ENCODE assay signal across 28 mouse cellular contexts in the genomic region with DNA sequence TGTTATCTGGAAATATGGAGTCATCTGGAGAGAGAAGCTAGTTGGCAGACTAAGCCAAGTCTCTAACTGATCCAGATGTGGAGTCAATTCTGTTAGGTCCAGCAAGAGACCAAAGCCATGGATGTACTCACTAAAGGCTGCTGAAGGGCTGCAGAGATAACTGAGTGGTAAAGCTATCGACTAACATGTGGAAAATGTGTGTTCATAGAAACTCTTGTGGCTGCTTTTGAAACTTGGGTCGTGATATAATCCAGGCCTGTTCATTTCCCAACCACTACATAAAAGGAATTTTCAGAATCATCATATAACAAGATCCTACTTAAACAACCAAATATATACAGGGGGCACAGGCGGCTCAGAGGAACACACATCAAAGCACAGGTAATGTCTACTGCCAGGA. TPM values are rescaled to one million over a fixed set of nuclear protein-coding genes. Genes with fewer than 3 reads are reported as not detected.
DNase-seq lines count a peak whose midpoint lies in the region; ATAC-seq and TF ChIP-seq lines count a peak whose summit lies in the region.
"Had no signal": no experiment of that assay in that cellular context is flagged by ENCODE, and none has a peak within 500 bp of the region (broad histone marks: within the 10 kb centered on the region; RNA-seq: fewer than 3 reads in every experiment).

No protein-coding gene starts in this region.

- no peaks in the 10 kb centered on the region for H3K79me2 ChIP-seq in CH12.LX (replicated peaks; ENCODE audit: control insufficient read depth, extremely low read depth, insufficient read depth, poor library complexity, severe bottlenecking)

- H3K4me1 ChIP-seq in embryonic facial prominence, embryonic 14.5 days (ENCODE audit: control insufficient read depth, insufficient read depth, low read length): no peaks in the 10 kb centered on the region; the same call in 1 of the 2 replicates
- peaks cover 6% of the 10 kb centered on the region; the same call in 1 of the 2 replicates for H3K4me1 ChIP-seq in embryonic facial prominence, embryonic 10.5 days
- 0 out of 2 replicates have a peak, but pooled peaks cover 3% of the 10 kb centered on the region for H3K4me1 ChIP-seq in limb, embryonic 14.5 days (ENCODE audit: control insufficient read depth, insufficient read depth, low read length)
- H3K4me1 ChIP-seq in limb, embryonic 10.5 days: no peaks in the 10 kb centered on the region
- H3K4me1 ChIP-seq in CH12.LX (ENCODE audit: control insufficient read depth in 1 of 2, insufficient read depth in 2 of 2): peaks cover 24 to 47% of the 10 kb centered on the region in 2 experiments

- H3K27me3 ChIP-seq in embryonic facial prominence, embryonic 14.5 days (replicated peaks; ENCODE audit: control insufficient read depth, insufficient read depth, low read length): no peaks in the 10 kb centered on the region
- peaks cover 4% of the 10 kb centered on the region; the same call in 1 of the 2 replicates for H3K27me3 ChIP-seq in embryonic facial prominence, embryonic 10.5 days (replicated peaks; ENCODE audit: low read depth, poor library complexity, severe bottlenecking)
- 0 out of 2 replicates have a peak, but pooled peaks cover 6% of the 10 kb centered on the region for H3K27me3 ChIP-seq in limb, embryonic 14.5 days (ENCODE audit: control insufficient read depth, insufficient read depth, low read length)
- 0 out of 2 replicates have a peak, but pooled peaks cover 5% of the 10 kb centered on the region for H3K27me3 ChIP-seq in limb, embryonic 10.5 days (ENCODE audit: low read depth, poor library complexity, severe bottlenecking)
- H3K27me3 ChIP-seq in CH12.LX (replicated peaks): peaks cover 1% of the 10 kb centered on the region
- H3K27me3 ChIP-seq: embryonic facial prominence, embryonic 13.5 days; forebrain, embryonic 15.5 days; Patski had no signal

- H3K36me3 ChIP-seq in embryonic facial prominence, embryonic 14.5 days (ENCODE audit: control insufficient read depth, insufficient read depth, low read length): no peaks in the 10 kb centered on the region
- no peaks in the 10 kb centered on the region for H3K36me3 ChIP-seq in embryonic facial prominence, embryonic 10.5 days (replicated peaks)
- no peaks in the 10 kb centered on the region for H3K36me3 ChIP-seq in limb, embryonic 14.5 days (ENCODE audit: control insufficient read depth, insufficient read depth, low read length)
- H3K36me3 ChIP-seq in limb, embryonic 10.5 days: no peaks in the 10 kb centered on the region
- H3K36me3 ChIP-seq in CH12.LX (replicated peaks in 1 of 2; ENCODE audit: control insufficient read depth in 1 of 2, insufficient read depth in 1 of 2, low read length in 1 of 2): no peaks in the 10 kb centered on the region
- H3K36me3 ChIP-seq: embryonic facial prominence, embryonic 13.5 days; forebrain, embryonic 15.5 days had no signal

- H3K9me3 ChIP-seq in embryonic facial prominence, embryonic 14.5 days (ENCODE audit: control insufficient read depth, low read length): no peaks in the 10 kb centered on the region
- no peaks in the 10 kb centered on the region for H3K9me3 ChIP-seq in embryonic facial prominence, embryonic 10.5 days
- no peaks in the 10 kb centered on the region for H3K9me3 ChIP-seq in limb, embryonic 14.5 days (ENCODE audit: control insufficient read depth, low read length)
- H3K9me3 ChIP-seq in limb, embryonic 10.5 days (replicated peaks): no peaks in the 10 kb centered on the region
- peaks cover 4% of the 10 kb centered on the region for H3K9me3 ChIP-seq in CH12.LX (replicated peaks; ENCODE audit: low read length)
- H3K9me3 ChIP-seq: embryonic facial prominence, embryonic 13.5 days; forebrain, embryonic 13.5 days; forebrain, embryonic 15.5 days had no signal

- H3K4me2 ChIP-seq in embryonic facial prominence, embryonic 14.5 days (ENCODE audit: low read depth, low read length): no peak overlapping the region
- H3K4me2 ChIP-seq in limb, embryonic 14.5 days (replicated peaks; ENCODE audit: low read depth, low read length, severe bottlenecking): no peak overlapping the region
- no peak overlapping the region for H3K4me2 ChIP-seq in CH12.LX (ENCODE audit: insufficient read depth, low read depth, poor library complexity, severe bottlenecking)
- H3K4me2 ChIP-seq: embryonic facial prominence, embryonic 13.5 days; forebrain, embryonic 13.5 days; forebrain, embryonic 15.5 days had no signal

- peak; percentile 33 for DNase-seq in embryonic facial prominence, embryonic 14.5 days (ENCODE audit: low spot score)
- no peak for DNase-seq in embryonic facial prominence, embryonic 10.5 days (ENCODE audit: low spot score)
- DNase-seq in limb, embryonic 14.5 days (ENCODE audit: low spot score): peak; percentile 23
- DNase-seq in limb, embryonic 10.5 days (ENCODE audit: low spot score): no peak
- no peak for DNase-seq in CH12.LX (ENCODE audit: extremely low read depth)
- DNase-seq in left cerebral cortex, adult 9 months (ENCODE audit: low spot score in 2 of 2): no peak
- DNase-seq: adrenal gland, adult 8-10 months; adrenal gland, postnatal 14 days; adrenal gland, postnatal 36 days; B cell, adult 2 months; cerebellum, adult 11-12 months; cerebellum, adult 2 months; cerebellum, adult 9-10 months; cerebellum, postnatal 10 days; cerebellum, postnatal 25 days; forebrain, postnatal 0 days had no signal

- H3K4me3 ChIP-seq in embryonic facial prominence, embryonic 14.5 days (ENCODE audit: low read depth, low read length): no peak overlapping the region
- H3K4me3 ChIP-seq in embryonic facial prominence, embryonic 10.5 days: no peak overlapping the region
- H3K4me3 ChIP-seq in limb, embryonic 14.5 days (replicated peaks; ENCODE audit: low read length): no peak overlapping the region
- H3K4me3 ChIP-seq in limb, embryonic 10.5 days: no peak overlapping the region
- H3K4me3 ChIP-seq in CH12.LX (replicated peaks in 1 of 3; ENCODE audit: low read depth in 2 of 3, low read length in 2 of 3, poor library complexity in 1 of 3): no peak overlapping the region
- H3K4me3 ChIP-seq: embryonic facial prominence, embryonic 13.5 days; forebrain, embryonic 13.5 days; forebrain, embryonic 15.5 days had no signal

- dilution Hi-C loops in CH12.LX (cut with MboI; ENCODE audit: extremely low pct_ligation_motif_present, extremely low pct_unique_long_range_greater_than_20kb, low sequenced_read_pairs): no loop called here

- 62% methylated on average over 3 of the region's 3 CpGs for WGBS in embryonic facial prominence, embryonic 14.5 days
- 81% methylated on average over 3 of the region's 3 CpGs for WGBS in embryonic facial prominence, embryonic 10.5 days
- WGBS in limb, embryonic 14.5 days: 57% methylated on average over 3 of the region's 3 CpGs
- 92% methylated on average over 3 of the region's 3 CpGs for WGBS in limb, embryonic 10.5 days

- no peak for TF ChIP-seq POLR2A in limb, embryonic 14.5 days (IDR thresholded peaks at IDR 0.05; ENCODE audit: borderline replicate concordance, extremely low read depth, insufficient read depth, insufficient read length)
- no peak for TF ChIP-seq POLR2A in CH12.LX (IDR thresholded peaks at IDR 0.05; ENCODE audit: low read depth, low read length)

- peak; percentile 64; the same call in 1 of the 2 replicates for TF ChIP-seq EP300 in CH12.LX (IDR thresholded peaks at IDR 0.05; ENCODE audit: low read length)

- in situ Hi-C loops in CH12.LX (cut with MboI; ENCODE audit: low pct_ligation_motif_present, low pct_unique_long_range_greater_than_20kb, low sequenced_read_pairs): no loop called here

- no peak for ATAC-seq in embryonic facial prominence, embryonic 14.5 days (ENCODE audit: low read depth)
- no peak for ATAC-seq in limb, embryonic 14.5 days (ENCODE audit: low FRiP score, low read depth)
- ATAC-seq: activated CD4-positive, CD25-positive, alpha-beta regulatory T cell, adult 4 months; CD4-positive, CD25-positive, alpha-beta regulatory T cell, adult 4 months; forebrain, embryonic 13.5 days; forebrain, embryonic 15.5 days; forebrain, postnatal 0 days; Patski had no signal

- TF ChIP-seq RAD21 in CH12.LX (IDR thresholded peaks at IDR 0.05; ENCODE audit: low read depth, low read length): no peak

- H3K9ac ChIP-seq in embryonic facial prominence, embryonic 14.5 days (ENCODE audit: low read depth, low read length): no peak overlapping the region
- no peak overlapping the region for H3K9ac ChIP-seq in limb, embryonic 14.5 days (ENCODE audit: low read depth, low read length, severe bottlenecking)
- no peak overlapping the region for H3K9ac ChIP-seq in CH12.LX (ENCODE audit: insufficient read depth, low read depth)
- H3K9ac ChIP-seq: embryonic facial prominence, embryonic 13.5 days; forebrain, embryonic 13.5 days; forebrain, embryonic 15.5 days; forebrain, postnatal 0 days had no signal

- no peak overlapping the region for H3K27ac ChIP-seq in embryonic facial prominence, embryonic 14.5 days (replicated peaks; ENCODE audit: low read depth, low read length)
- H3K27ac ChIP-seq in embryonic facial prominence, embryonic 10.5 days (replicated peaks): no peak overlapping the region
- H3K27ac ChIP-seq in limb, embryonic 14.5 days (replicated peaks; ENCODE audit: low read depth, low read length): no peak overlapping the region
- H3K27ac ChIP-seq in limb, embryonic 10.5 days: no peak overlapping the region
- no peak overlapping the region for H3K27ac ChIP-seq in CH12.LX (ENCODE audit: insufficient read depth, low read depth)
- H3K27ac ChIP-seq: embryonic facial prominence, embryonic 13.5 days; forebrain, embryonic 13.5 days; forebrain, embryonic 15.5 days had no signal

- no peak for TF ChIP-seq CTCF in CH12.LX (conservative IDR thresholded peaks at IDR 0.05 in 1 of 2, IDR thresholded peaks at IDR 0.05 in 1 of 2; ENCODE audit: low read depth in 2 of 2, low read length in 2 of 2)

TF ChIP-seq in CH12.LX, 34 proteins besides CTCF, POLR2A, EP300 and RAD21:
- TF ChIP-seq E2F4 (IDR thresholded peaks at IDR 0.05; ENCODE audit: insufficient replicate concordance, low read depth, low read length): no peak
- no peak for TF ChIP-seq SMC3 (IDR thresholded peaks at IDR 0.05; ENCODE audit: low read depth, low read length)
- peak; percentile 28; the same call in 1 of the 2 replicates for TF ChIP-seq IRF4 (IDR thresholded peaks at IDR 0.05; ENCODE audit: low read depth, low read length)
- TF ChIP-seq MAZ (IDR thresholded peaks at IDR 0.05; ENCODE audit: low read depth, low read length): no peak
- peak; percentile 57 for TF ChIP-seq JUN (IDR thresholded peaks at IDR 0.05; ENCODE audit: insufficient read depth, low read depth, low read length)
TF ChIP-seq in CH12.LX: peak in this region for 2.

RNA-seq across cellular contexts. Expression of a gene that starts 2.3 kb away (rescaled TPM):
- 0.21 TPM in 1 of 2 replicates, not detected in the other for polyA plus RNA-seq in embryonic facial prominence, embryonic 14.5 days (2014; fragmentation: Nextera tagmentation; extraction: Ambion mirVana)
- not detected in 2 replicates for polyA plus RNA-seq in embryonic facial prominence, embryonic 10.5 days (2016; fragmentation: Nextera tagmentation; extraction: Ambion mirVana)
- 0.04 and 0.06 TPM in 2 replicates for polyA plus RNA-seq in limb, embryonic 14.5 days (2012; rRNA removed)
- polyA plus RNA-seq in limb, embryonic 14.5 days (2014; fragmentation: Nextera tagmentation; extraction: Ambion mirVana): 0.26 TPM in 1 of 2 replicates, not detected in the other
- not detected in 2 replicates for polyA plus RNA-seq in limb, embryonic 10.5 days (2016; fragmentation: Nextera tagmentation; extraction: Ambion mirVana)
- not detected in 2 replicates for total RNA-seq in CH12.LX (2012; rRNA removed)
- 0.23 TPM in 1 of 2 replicates, not detected in the other for total RNA-seq in CH12.LX (2014; rRNA removed)
- not detected in 2 replicates for polyA plus RNA-seq in CH12.LX (2012; ENCODE audit: insufficient read length, low read depth)
- total RNA-seq: adrenal gland, adult 18-20 months; adrenal gland, adult 8-10 months; adrenal gland, postnatal 14 days; adrenal gland, postnatal 36 days; ES-E14; forebrain, postnatal 0 days; MEL had no signal
- polyA plus RNA-seq: activated CD4-positive, CD25-positive, alpha-beta regulatory T cell, adult 4 months; CD4-positive, CD25-positive, alpha-beta regulatory T cell, adult 4 months; cerebellum, adult 2 months; cortical plate, adult 2 months; embryonic facial prominence, embryonic 11.5 days; embryonic facial prominence, embryonic 13.5 days; forebrain, embryonic 11.5 days; forebrain, embryonic 13.5 days; forebrain, embryonic 15.5 days; forebrain, postnatal 0 days; Patski had no signal

Comparison
In these comparisons a context has a peak if more than half of its experiments do, and no peak if none do; other contexts are left out.
1. DNase-seq: peak in embryonic facial prominence, embryonic 14.5 days (single experiment) and limb, embryonic 14.5 days (single experiment); none in embryonic facial prominence, embryonic 10.5 days (single experiment), limb, embryonic 10.5 days (single experiment), CH12.LX (single experiment) and left cerebral cortex, adult 9 months (0 of 2).